9 mouse cellular contexts compared by ENCODE assay signal in the genomic region with DNA sequence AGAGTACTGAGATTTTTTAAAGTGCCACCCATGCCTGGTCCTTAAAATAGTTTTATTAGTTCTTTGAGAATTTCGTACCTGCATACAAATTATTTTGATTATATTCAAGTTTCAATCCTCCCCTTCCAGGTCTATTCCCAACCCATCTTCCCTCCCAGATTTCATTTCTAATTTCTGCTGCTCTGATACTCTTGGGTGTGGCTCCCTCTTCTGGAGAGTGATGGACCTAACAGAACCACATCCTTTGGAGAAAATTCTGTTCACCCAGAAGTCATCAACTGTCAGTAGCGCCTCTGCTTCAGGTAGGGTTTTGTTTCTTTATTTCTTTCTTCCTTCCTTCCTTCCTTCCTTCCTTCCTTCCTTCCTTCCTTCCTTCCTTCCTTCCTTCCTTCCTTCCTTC. TPM values are rescaled to one million over a fixed set of nuclear protein-coding genes. Genes with fewer than 3 reads are reported as not detected.
DNase-seq lines count a peak whose midpoint lies in the region; ATAC-seq lines count a peak whose summit lies in the region.
"Had no signal": no experiment of that assay in that cellular context is flagged by ENCODE, and none has a peak within 500 bp of the region (broad histone marks: within the 10 kb centered on the region; RNA-seq: fewer than 3 reads in every experiment).

No protein-coding gene starts in this region.

- no peaks in the 10 kb centered on the region for H3K36me3 ChIP-seq in limb, embryonic 11.5 days (ENCODE audit: control insufficient read depth, insufficient read depth, low read length)
- no peaks in the 10 kb centered on the region for H3K36me3 ChIP-seq in limb, embryonic 10.5 days

- H3K9ac ChIP-seq in limb, embryonic 11.5 days (ENCODE audit: low read length): no peak overlapping the region

- peak; percentile 33 to 62 for DNase-seq in adrenal gland, postnatal 36 days
- DNase-seq in adrenal gland, adult 2 months: no peak
- peak; percentile 58 for DNase-seq in limb, embryonic 11.5 days (ENCODE audit: low spot score)
- DNase-seq in limb, embryonic 10.5 days (ENCODE audit: low spot score): no peak
- DNase-seq in R1 (ENCODE audit: low read depth, low spot score): peak; percentile 40
- peak; percentile 75 for DNase-seq in lung, postnatal 10 days
- DNase-seq in yolk sac, embryonic 10.5 days (ENCODE audit: low spot score): no peak

- H3K27me3 ChIP-seq in limb, embryonic 11.5 days (ENCODE audit: control insufficient read depth, insufficient read depth, low read length): no peaks in the 10 kb centered on the region
- peaks cover 7% of the 10 kb centered on the region; the same call in 1 of the 2 replicates for H3K27me3 ChIP-seq in limb, embryonic 10.5 days (ENCODE audit: low read depth, poor library complexity, severe bottlenecking)

- H3K4me2 ChIP-seq in limb, embryonic 11.5 days (ENCODE audit: low read depth, severe bottlenecking): no peak overlapping the region

- 38% methylated on average over 2 of the region's 2 CpGs for WGBS in limb, embryonic 11.5 days
- 33% methylated on average over 2 of the region's 2 CpGs for WGBS in limb, embryonic 10.5 days

- H3K9me3 ChIP-seq in limb, embryonic 11.5 days (ENCODE audit: control insufficient read depth, low read length): no peaks in the 10 kb centered on the region
- H3K9me3 ChIP-seq in limb, embryonic 10.5 days (replicated peaks): no peaks in the 10 kb centered on the region

- H3K27ac ChIP-seq in limb, embryonic 11.5 days (replicated peaks; ENCODE audit: low read depth, low read length): no peak overlapping the region
- H3K27ac ChIP-seq in limb, embryonic 10.5 days: no peak overlapping the region

- no peak overlapping the region for H3K4me3 ChIP-seq in limb, embryonic 11.5 days (ENCODE audit: low read depth, low read length)
- H3K4me3 ChIP-seq in limb, embryonic 10.5 days: no peak overlapping the region

- 0 out of 2 replicates have a peak, but pooled peaks cover 3% of the 10 kb centered on the region for H3K4me1 ChIP-seq in limb, embryonic 11.5 days (ENCODE audit: control insufficient read depth, insufficient read depth, low read length)
- no peaks in the 10 kb centered on the region for H3K4me1 ChIP-seq in limb, embryonic 10.5 days

- no peak for ATAC-seq in limb, embryonic 11.5 days (ENCODE audit: insufficient number of reproducible peaks, low FRiP score, low TSS enrichment, low read depth)
- peak; percentile 48; the same call in 1 of the 2 replicates for ATAC-seq in granulocyte monocyte progenitor cell, adult 5-6 weeks (replicated peaks; ENCODE audit: poor library complexity, severe bottlenecking)

RNA-seq across cellular contexts. Expression of gene Gucy2e, which starts 8.1 kb away (rescaled TPM):
- total RNA-seq in adrenal gland, postnatal 36 days (2021): not detected
- total RNA-seq in adrenal gland, adult 2 months (2021): not detected
- not detected in 2 replicates for polyA plus RNA-seq in adrenal gland, adult 2 months (2012; rRNA removed)
- not detected in 2 replicates for polyA plus RNA-seq in limb, embryonic 11.5 days (2014; fragmentation: Nextera tagmentation; extraction: Ambion mirVana)
- polyA plus RNA-seq in limb, embryonic 10.5 days (2016; fragmentation: Nextera tagmentation; extraction: Ambion mirVana): not detected in 2 replicates
- not detected in 2 replicates for total RNA-seq in granulocyte monocyte progenitor cell, adult 5-6 weeks (2014; fragmentation: Nextera tagmentation)
- not detected in 2 replicates for total RNA-seq in granulocyte monocyte progenitor cell, adult 5-6 weeks (2017)
- polyA plus RNA-seq: macrophage had no signal

RNA-seq across cellular contexts. Expression of gene Alox8, which starts 47.3 kb away (rescaled TPM):
- not detected for total RNA-seq in adrenal gland, postnatal 36 days (2021)
- total RNA-seq in adrenal gland, adult 2 months (2021): not detected
- not detected in 2 replicates for polyA plus RNA-seq in adrenal gland, adult 2 months (2012; rRNA removed)
- polyA plus RNA-seq in limb, embryonic 11.5 days (2014; fragmentation: Nextera tagmentation; extraction: Ambion mirVana): 0.07 TPM in 1 of 2 replicates, not detected in the other
- 0.15 TPM in 1 of 2 replicates, not detected in the other for polyA plus RNA-seq in limb, embryonic 10.5 days (2016; fragmentation: Nextera tagmentation; extraction: Ambion mirVana)
- total RNA-seq in granulocyte monocyte progenitor cell, adult 5-6 weeks (2014; fragmentation: Nextera tagmentation): not detected in 2 replicates
- not detected in 2 replicates for total RNA-seq in granulocyte monocyte progenitor cell, adult 5-6 weeks (2017)
- polyA plus RNA-seq: macrophage had no signal

Comparison
In these comparisons a context has a peak if more than half of its experiments do, and no peak if none do; other contexts are left out.
1. DNase-seq: peak in adrenal gland, postnatal 36 days (2 of 2), limb, embryonic 11.5 days (single experiment), R1 (single experiment) and lung, postnatal 10 days (single experiment); none in adrenal gland, adult 2 months (single experiment), limb, embryonic 10.5 days (single experiment) and yolk sac, embryonic 10.5 days (single experiment).